Mouse (Mus musculus): Measurements from ENCODE around the gene Sema7a. TPM values are rescaled to one million over a fixed set of nuclear protein-coding genes. Genes with fewer than 3 reads are reported as not detected.

Sema7a gene
- polyA plus RNA-seq, 1 experiment from 2014 or later, result not detected

DNA sequence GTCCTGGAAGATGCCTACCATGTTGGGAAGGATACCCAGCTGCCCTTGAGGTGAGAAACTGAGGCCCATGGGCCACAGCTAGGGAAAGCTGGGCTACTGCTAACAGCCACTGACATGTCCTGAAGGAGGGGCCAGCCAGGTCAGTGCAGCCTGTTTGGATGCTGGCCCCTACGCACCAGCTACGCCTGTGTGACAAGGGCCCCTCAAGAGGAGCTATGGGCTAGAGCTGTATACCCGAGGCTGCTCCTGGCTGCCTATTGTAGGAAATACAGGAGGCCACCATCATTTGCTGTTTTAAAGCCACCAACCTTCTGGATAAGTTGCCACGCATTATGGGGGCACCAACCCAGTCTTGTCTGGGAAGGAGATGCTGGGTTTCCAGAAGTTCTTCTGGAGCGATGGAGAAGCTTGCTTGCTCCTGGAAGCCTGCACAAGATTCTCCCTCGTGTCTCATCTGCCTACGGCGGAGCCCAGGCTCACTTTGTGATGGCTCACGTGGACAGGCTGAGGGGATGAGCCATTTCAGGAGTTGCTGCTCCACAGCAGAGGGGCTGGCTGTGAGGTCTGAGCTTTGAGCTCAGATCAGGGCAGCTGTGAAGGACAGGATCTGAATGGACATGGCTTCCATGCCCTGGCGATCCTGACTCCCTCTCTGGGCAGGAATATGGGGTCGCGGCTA lies 68.6 kb downstream of the Sema7a start:
- no peaks in the 10 kb centered on the region; the same call in 1 of the 2 replicates for H3K27me3 ChIP-seq
- H3K27ac ChIP-seq, result no peak overlapping the region
- DNase-seq, result no peak
- 64% methylated on average over 12 of the region's 12 CpGs for WGBS (ENCODE audit: insufficient replicate concordance)
- no peak overlapping the region for H3K4me2 ChIP-seq
- no peaks in the 10 kb centered on the region for H3K4me1 ChIP-seq (replicated peaks)
- no peaks in the 10 kb centered on the region for H3K36me3 ChIP-seq
- no peaks in the 10 kb centered on the region for H3K9me3 ChIP-seq (replicated peaks)
- H3K4me3 ChIP-seq (replicated peaks), result no peak overlapping the region
- H3K9ac ChIP-seq, result no peak overlapping the region
- ATAC-seq (ENCODE audit: low read depth), result no peak

DNA sequence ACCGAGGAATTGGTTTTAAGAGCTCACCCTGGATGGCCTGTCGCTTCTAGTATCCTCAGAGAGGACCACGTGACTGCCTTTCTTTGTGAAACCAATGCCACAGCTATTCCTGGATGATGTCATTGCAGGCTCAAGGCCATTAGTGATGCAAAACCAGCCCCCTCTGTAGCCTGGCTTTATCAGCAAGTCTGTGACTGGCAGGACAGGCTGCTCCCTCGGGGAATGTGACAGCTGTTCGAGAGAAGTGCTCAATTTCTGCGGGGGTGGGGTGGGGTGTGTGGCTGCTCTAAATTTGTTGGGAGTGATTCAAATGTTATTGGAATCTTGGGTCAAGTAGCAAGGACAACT lies 69.1 kb downstream of the Sema7a start:
- Histone ChIP-seq H3K4me2 (no peak overlapping the region), H3K9me3 (replicated peaks) (no peaks in the 10 kb centered on the region), H3K4me1 (replicated peaks) (no peaks in the 10 kb centered on the region), H3K9ac (no peak overlapping the region), H3K4me3 (replicated peaks) (no peak overlapping the region), H3K27ac (no peak overlapping the region), H3K27me3 (no peaks in the 10 kb centered on the region; the same call in 1 of the 2 replicates), H3K36me3 (no peaks in the 10 kb centered on the region)
- no peak for DNase-seq
- no peak for ATAC-seq (ENCODE audit: low read depth)
- WGBS (ENCODE audit: insufficient replicate concordance), result 11% methylated on average over 6 of the region's 6 CpGs

DNA sequence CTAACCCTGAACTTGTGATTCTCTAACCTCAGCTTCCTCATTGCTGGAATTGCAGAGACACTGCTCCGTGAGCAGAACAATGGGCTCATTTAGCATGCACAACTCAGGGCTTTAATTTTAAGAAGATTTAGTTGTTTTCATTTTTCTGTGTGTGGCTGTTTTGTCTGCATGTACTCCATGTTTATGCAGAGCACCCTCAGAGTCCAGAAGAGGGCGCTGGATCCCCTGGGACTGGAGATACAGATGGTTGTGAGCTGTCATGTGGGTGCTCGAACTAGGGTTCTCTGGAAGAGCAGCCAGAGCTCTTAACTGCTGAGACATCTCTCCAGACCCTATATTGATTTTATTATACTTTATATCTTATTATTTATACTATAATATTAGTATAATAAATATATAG lies 69.7 kb downstream of the Sema7a start:
- Histone ChIP-seq H3K4me3 (replicated peaks) (no peak overlapping the region), H3K36me3 (no peaks in the 10 kb centered on the region), H3K4me2 (no peak overlapping the region), H3K4me1 (replicated peaks) (no peaks in the 10 kb centered on the region), H3K9me3 (replicated peaks) (no peaks in the 10 kb centered on the region), H3K27ac (no peak overlapping the region), H3K27me3 (no peaks in the 10 kb centered on the region; the same call in 1 of the 2 replicates), H3K9ac (no peak overlapping the region)
- DNase-seq, result no peak
- no peak for ATAC-seq (ENCODE audit: low read depth)
- WGBS (ENCODE audit: insufficient replicate concordance), result 40% methylated on average over 3 of the region's 3 CpGs

DNA sequence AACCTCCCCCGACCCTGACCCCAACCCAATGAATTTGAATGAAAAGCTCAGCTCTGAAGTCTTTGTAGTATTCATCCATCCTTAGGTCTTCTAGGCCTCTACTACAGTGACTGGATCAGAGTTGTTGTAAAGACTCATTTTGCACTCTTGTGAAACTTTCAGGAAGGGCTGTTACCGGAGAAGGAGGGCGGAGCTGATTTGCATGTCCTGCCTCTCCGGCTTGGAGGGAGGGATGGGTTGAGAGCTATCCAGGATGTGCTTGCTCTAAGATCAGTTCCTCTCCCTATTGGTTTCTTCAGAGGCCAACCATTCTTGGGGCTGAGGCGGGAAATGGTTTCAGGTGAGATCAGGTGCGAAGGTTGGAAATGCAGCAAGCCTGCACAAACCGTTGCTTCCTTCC lies 71.1 kb downstream of the Sema7a start:
- no peak overlapping the region for H3K4me3 ChIP-seq (replicated peaks)
- no peak overlapping the region for H3K4me2 ChIP-seq
- H3K9ac ChIP-seq, result no peak overlapping the region
- ATAC-seq (ENCODE audit: low read depth), result no peak
- no peak for DNase-seq
- no peaks in the 10 kb centered on the region for H3K9me3 ChIP-seq (replicated peaks)
- H3K36me3 ChIP-seq, result no peaks in the 10 kb centered on the region
- H3K27ac ChIP-seq, result no peak overlapping the region
- no peaks in the 10 kb centered on the region for H3K4me1 ChIP-seq (replicated peaks)
- no peaks in the 10 kb centered on the region; the same call in 1 of the 2 replicates for H3K27me3 ChIP-seq
- WGBS (ENCODE audit: insufficient replicate concordance), result 32% methylated on average over 7 of the region's 7 CpGs

DNA sequence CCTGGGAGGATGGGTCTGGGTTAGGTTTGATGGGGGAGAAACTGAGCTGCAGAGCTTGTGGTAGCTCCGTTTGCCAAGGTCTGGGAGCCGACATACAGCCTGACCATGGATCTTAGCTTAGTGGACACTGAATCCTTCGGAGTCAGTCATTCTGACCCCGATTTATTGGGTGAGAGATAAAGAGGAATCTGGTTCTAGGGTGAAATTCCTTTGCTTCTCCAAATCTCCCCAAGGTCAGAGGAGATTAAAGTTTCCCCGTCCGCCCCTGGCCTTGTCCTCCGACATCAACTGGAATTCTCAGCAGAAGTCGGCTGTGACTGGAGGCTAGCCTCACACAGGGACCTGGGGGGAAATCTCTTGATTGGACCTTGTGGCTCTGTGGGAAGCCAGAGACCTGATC lies 71.6 kb downstream of the Sema7a start:
- Histone ChIP-seq H3K4me3 (replicated peaks) (no peak overlapping the region), H3K4me2 (no peak overlapping the region), H3K9me3 (replicated peaks) (no peaks in the 10 kb centered on the region), H3K4me1 (replicated peaks) (no peaks in the 10 kb centered on the region), H3K27ac (no peak overlapping the region), H3K36me3 (no peaks in the 10 kb centered on the region), H3K9ac (no peak overlapping the region), H3K27me3 (no peaks in the 10 kb centered on the region; the same call in 1 of the 2 replicates)
- ATAC-seq (ENCODE audit: low read depth) (no peak), DNase-seq (no peak)
- whole genome bisulfite sequencing (ENCODE audit: insufficient replicate concordance), result 65% methylated on average over 8 of the region's 8 CpGs

Other genes starting within 250 kb of the Sema7a start
- 16.7 and 18.4 TPM in 2 replicates for gene Edc3, start 231.6 kb upstream of the Sema7a start, polyA plus RNA-seq (2015; fragmentation: Nextera tagmentation; extraction: Ambion mirVana)
- 86.2 and 97.4 TPM in 2 replicates for gene Clk3, start 174.3 kb upstream of the Sema7a start, polyA plus RNA-seq (2015; fragmentation: Nextera tagmentation; extraction: Ambion mirVana)
- gene Arid3b, start 103.3 kb upstream of the Sema7a start, polyA plus RNA-seq (2015; fragmentation: Nextera tagmentation; extraction: Ambion mirVana), result 9.7 and 11.7 TPM in 2 replicates
- 58.9 and 64.1 TPM in 2 replicates for gene Ubl7, start 29.1 kb upstream of the Sema7a start, polyA plus RNA-seq (2015; fragmentation: Nextera tagmentation; extraction: Ambion mirVana)
- 0.41 and 0.46 TPM in 2 replicates for gene Cyp11a1, start 66.3 kb downstream of the Sema7a start, polyA plus RNA-seq (2015; fragmentation: Nextera tagmentation; extraction: Ambion mirVana)
- gene Stra6, start 123.7 kb downstream of the Sema7a start, polyA plus RNA-seq (2015; fragmentation: Nextera tagmentation; extraction: Ambion mirVana), result 0.05 and 0.35 TPM in 2 replicates
- not detected in 2 replicates for gene Ccdc33, start 178.7 kb downstream of the Sema7a start, polyA plus RNA-seq (2015; fragmentation: Nextera tagmentation; extraction: Ambion mirVana)